Mouse (Mus musculus): Measurements from ENCODE around the gene Tmem270. TPM values are rescaled to one million over a fixed set of nuclear protein-coding genes. Genes with fewer than 3 reads are reported as not detected.

The Tmem270 gene
- total RNA-seq, 2 experiments from 2014 or later: not detected

DNA sequence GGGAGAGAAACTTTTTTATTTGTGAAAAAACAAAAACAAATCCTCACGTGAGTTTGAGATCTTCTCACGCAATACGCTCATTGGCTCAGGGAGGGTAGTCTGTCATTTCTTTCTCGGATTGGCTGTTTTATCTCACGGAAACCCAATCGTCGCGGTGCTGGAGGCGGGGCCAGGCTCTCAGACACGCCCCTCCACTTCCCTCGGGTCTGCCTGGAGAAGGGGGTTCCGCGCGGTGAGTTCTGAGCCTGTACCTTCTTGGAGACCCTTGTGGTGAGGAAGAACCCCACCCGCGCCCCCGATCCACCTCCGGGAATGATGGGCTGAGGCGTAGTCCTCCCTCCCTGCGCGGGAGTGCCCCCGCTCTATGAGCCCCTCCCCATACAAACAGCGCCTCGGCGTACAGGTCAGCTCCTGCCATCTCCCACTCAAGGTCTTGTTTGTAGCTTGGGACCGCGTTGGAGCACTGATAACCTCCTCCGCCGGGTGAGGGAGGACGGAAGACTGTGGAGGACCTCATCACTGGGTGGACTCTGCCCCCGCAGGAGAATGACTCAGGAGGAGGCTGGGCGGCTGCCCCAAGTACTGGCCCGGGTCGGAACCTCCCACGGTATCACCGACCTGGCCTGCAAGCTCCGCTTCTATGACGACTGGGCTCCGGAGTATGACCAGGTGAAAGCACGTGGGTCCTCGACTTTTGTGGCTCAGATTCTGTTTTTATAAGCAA lies 25.8 kb upstream of the Tmem270 start, which contains the start of gene Mettl27:
TSS of gene Mettl27 (plus strand) at position 190 of the 724 bp plus-strand sequence.
- DNase-seq (ENCODE audit: low spot score): peak; percentile 91

DNA sequence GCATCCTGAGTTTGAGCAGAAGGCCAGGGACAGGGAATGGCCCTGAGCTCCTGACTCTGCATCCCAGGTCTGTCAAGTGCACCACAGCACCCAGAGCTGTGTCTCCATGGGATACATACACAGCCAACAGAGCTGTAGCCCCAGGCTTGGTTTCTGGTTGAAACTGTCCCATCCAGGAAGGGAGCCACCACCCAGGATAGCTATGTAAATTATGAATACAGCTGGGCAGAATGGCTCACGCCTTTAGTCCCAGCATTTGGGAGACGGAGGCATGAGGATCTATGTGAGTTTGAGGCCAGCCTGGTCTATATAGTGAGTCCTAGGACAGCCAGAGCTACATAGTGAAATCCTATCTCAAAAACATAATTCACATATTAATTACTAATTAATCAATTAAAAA lies 23.5 kb upstream of the Tmem270 start:
- DNase-seq (ENCODE audit: low spot score): no peak

DNA sequence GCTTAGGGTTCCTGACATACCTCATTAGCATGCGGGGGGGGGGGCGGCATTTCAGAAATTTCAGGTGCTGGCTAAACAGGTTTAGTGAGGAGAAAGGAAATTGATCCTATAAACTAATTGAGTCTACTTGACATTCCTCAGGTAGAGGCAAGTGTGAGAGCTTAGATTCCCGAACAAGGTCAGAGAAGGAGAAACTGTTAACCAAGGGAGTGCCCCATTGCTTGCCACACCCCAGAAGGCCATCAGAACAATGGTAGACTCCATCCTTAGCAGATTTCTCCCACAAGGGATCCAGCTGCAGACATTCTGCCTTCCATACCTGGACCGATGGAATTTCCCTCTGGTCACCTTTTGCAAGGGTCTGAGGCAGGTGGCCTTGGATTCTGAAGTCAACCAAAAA lies 20.2 kb upstream of the Tmem270 start:
- no peak for DNase-seq (ENCODE audit: low spot score)

DNA sequence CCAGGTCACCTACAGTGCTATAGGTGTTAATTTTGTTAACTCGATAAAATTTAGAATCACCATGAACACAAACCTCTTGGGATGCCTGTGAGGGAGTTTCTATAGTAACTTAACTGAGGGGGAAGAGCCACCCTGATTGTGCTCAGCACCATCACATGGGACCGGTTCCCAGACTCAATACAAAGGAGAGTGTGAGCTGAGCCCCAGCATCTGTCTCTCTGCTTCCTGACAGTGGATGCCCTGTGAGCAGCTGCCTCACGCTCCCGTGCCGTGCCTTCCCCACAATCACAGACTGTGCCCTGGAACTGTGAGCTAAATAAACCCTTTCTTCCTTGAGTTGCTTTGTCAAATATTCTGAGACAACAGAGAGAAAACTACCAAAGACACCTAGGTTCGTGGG lies 16.6 kb upstream of the Tmem270 start:
- DNase-seq (ENCODE audit: low spot score): no peak

DNA sequence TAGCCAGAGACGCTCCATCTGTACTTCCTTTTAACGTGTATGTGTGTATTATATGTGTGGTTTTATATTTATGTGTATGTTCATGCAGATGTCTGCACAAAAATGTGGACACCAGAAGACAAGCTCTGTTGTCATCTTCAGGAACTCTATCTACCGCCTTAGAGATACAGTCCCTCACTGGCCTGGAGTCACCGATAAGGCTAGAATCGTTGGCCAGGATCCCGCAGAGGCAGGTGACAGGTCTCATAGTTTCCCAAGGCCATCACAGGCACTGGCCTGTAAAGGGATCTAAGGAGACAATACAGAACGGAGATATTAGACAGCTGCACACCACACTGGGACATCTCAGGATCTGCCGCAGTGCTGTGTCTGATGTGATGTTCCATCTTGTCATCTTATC lies 14.6 kb upstream of the Tmem270 start:
- DNase-seq (ENCODE audit: low spot score): no peak

DNA sequence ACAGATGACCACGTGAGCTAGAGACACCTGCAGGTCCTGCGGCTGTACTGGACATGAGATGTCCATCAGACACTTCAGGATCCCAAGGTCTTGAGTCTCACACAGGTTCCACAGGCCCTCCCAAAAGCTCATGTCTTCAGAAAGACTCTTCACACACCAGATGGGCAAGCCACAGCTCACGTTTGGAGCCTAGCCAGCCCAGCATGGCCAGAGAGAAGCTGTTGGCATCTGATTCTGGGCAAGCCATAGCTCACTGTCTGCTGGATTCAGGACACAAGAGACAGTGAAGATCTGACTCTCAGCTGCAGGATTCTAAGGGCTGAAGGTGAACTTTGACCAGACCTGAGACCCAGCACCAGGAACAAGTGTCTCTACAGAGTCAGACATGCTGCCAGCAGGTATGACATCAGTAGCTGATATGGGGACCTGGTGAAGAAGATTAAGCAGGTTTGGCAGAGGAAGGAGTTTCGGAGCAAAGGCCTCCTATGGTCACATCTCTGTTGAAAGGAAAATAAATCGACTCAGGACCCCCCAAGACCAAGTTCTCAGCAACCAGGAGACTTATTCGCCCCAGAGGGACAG lies 13.7 kb upstream of the Tmem270 start:
- DNase-seq (ENCODE audit: low spot score): no peak

DNA sequence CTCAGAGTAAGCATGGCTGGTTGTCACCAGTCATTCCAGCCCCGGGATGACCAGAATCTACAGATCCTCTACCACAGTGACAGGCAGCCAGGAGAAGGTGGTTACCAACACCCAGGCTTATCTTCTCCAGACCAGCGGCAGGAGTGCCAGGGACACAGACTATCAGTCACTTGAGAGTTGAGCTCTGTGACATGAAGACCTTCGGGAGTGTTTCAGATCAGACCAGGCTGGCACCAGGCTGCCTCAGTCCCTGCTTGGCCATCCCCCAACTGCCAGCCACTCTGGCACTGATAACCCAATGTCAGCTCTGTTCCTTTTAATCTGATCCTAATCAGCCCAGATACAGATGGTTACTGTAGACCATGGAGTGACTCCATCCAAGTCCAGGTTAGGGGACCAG lies 12.6 kb upstream of the Tmem270 start:
- no peak for DNase-seq (ENCODE audit: low spot score)

DNA sequence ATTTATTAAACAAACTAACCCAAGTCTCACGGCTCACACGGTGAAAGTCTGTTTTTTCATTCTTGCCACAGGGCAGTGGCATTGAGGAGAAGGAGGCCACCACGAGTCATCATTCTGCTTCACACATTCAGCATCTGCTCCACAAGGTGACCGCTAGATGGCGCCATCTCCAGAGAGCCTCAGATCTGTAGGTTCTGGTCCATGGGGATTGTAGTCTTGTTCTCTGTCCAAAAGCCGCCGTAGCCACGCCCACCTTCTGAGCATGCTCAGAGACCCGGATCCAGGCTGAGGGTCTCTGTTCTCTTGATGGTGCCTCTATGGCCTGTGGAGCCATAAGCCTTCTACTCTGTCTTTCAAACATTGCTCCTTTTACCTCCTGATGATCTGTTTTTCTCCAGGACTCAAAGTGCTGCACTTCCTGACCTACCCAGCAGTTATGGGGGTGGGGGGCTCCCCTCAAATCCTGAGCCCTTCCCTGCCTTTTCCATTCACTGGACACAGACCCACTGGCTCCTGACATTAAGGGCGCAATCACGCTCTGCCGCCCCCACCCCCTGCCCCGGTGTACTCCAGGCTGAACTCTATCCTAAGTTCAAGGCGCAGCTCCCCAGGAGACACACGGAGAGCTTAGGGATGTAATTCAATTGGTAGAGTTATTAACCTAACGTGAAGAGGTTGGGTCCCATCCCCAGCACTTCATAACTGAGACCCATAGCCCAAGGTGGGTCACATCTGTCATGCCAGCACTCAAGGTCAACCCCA lies 11.7 kb upstream of the Tmem270 start:
- DNase-seq (ENCODE audit: low spot score): peak; percentile 52

DNA sequence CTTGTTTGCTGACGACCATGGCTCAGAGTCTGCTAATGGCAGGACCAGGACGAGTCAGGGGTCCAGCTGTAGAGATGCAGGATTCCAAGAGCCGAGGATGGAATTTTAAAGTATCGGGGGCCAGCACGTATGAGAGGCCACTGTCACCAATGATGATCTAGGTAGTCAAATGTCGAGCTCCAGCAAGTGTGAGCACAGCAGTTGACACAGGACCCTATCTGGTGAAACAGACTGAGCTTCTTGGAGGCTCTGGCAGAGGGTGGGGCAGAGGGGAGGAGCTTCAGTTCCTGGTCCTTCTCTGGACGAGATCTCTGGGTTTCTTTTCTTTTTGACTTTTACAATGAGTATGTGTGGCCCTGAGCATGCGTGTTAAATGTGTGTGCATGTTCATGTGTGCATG lies 8.8 kb upstream of the Tmem270 start, which contains the start of gene Cldn13:
TSS of gene Cldn13 (minus strand) at position 216 of the 400 bp plus-strand sequence.
- no peak for DNase-seq (ENCODE audit: low spot score)

DNA sequence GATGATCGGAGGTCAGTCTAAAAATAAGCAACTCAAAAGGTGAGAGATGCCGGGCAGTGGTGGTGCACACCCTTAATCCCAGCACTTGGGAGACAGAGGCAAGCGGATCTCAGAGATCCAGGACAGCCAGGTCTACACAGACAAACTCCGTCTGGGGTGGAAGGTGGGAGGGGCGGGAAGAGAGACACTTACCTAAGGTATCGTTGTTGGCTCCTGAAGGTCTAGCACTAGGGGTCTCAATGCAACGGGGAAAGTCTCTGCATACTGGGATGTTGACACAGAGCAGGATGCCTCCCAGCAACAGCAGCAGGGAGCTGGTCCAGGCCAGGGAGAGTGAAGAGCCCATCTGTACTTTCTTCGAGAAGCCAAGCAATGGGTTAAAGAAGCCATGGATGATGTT lies 8.0 kb upstream of the Tmem270 start:
- no peak for DNase-seq (ENCODE audit: low spot score)

DNA sequence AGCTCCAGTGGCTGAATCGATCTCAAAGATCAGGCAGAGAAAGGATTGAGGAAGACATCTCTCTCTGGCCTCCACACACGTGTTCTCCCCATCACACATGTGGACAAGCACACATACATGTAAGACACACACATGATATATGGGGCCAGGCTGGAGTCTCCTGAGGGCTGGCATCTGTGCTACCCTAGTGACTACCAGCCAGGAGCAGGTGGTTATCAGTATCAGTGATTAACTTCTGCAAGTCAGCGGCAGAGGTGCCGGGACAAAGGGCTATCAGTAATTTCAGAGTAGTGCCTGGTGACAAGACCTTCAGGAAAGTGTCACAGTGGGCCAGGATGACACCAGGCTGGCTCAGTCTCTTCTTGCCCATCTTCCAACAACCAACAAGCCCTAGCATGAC lies 7.2 kb upstream of the Tmem270 start:
- no peak for DNase-seq (ENCODE audit: low spot score)

DNA sequence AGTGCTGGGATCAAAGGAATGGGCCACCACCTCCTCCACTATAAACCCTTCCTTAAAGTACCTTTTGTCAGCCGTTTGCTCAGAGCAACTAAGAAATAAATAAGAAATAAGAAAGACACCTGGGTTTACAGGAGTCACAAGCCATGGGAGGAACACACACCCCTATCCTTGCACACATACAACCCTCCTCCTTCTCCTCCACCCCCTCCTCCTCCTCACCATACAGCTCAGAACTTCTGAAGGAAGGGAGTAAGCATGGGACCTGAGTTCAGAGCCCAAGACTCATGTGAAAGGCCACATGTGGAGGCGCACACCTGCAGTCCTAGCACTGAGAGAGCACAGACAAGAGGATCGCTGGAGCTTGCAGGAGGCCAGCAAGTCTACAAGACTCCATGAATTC lies 6.8 kb upstream of the Tmem270 start:
- no peak for DNase-seq (ENCODE audit: low spot score)

DNA sequence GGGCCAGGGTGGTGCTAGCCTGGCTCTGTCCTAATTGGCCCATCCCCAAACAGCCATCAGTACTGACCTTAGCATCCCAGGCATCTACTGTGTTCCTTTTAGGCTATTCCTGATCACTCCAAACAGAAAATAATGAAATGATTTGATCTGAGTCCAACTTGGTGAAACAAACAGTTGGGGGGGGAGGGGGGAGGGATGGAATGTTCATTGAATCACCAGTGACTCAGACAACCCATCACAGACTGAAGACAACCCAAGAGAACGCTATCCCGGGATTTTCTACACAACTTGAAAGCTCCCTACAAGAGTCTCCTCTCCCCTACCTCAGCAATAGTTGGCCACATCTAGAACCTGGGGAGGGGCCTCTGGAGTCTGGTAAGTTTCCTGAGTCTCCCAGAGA lies 5.4 kb upstream of the Tmem270 start:
- DNase-seq (ENCODE audit: low spot score): no peak

DNA sequence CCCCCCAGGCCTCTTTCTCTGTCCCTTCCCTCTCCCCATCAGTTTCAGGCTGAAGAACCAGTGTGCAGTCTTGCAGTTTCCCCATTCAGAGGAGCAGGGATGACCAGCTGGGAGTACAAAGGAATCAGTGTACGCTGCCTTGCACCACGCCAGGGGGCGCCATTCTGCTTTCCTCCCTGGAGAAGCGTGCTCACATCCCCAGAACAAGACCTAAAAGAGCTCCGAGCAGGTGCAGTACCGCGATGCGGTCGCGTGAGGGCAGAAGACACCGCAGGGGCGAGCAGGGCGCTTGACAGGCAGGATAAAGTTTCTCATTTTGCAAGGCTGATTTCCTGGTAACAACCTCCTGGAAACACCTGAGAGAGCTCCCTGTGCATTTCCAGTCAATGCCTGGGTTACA lies 602 bp upstream of the Tmem270 start:
- DNase-seq (ENCODE audit: low spot score): peak; percentile 91

DNA sequence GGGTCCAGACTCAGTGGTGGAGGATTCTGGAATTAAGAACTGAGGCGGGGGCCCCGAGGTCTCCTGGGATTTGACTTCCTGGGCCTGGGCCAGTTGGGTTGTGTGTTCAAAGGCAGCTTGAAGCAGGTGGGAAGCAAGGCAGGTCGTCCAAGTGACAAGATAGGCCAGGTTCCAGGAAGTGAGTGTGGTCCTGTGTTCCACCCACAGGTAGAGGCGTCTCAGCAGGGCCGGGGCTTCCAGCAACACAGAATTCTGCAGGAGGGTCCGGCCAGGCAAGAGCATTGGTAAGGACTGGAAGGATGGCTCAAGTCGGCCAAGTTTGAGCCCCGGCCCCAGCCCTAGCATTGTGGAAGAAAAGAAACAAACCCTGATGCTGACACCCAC lies 4.9 kb downstream of the Tmem270 start:
- no peak for DNase-seq (ENCODE audit: low spot score)

DNA sequence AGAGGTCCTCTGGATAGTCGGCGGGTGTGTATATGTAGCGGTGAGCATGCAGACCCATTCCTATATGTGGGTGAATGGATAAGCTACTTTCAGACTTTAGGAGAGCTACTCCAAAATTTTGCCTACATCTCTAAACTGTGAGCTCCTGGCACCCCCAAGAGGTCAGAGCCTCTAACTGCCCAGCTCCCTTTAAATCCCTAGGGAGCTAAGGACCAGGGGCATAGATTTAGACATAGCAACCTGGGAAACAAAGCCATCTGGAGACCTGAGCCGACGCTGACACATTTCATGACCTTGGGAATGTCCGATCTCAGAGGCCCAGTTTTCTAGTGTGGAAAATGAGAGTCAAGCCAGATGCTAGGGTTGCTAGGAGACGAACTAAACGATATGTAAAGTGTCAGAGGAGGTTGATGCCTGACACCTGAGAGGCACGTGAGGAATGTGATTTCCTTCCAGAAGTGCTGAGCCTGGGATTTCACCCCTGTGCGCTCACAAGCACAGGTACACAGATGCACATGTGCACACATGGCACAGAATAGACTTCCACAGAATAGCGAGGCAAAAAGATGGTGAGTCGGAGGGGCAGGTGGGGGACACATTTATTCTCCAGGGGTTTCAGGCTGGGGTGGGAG lies 5.4 kb downstream of the Tmem270 start:
- peak; percentile 30 for DNase-seq (ENCODE audit: low spot score)

DNA sequence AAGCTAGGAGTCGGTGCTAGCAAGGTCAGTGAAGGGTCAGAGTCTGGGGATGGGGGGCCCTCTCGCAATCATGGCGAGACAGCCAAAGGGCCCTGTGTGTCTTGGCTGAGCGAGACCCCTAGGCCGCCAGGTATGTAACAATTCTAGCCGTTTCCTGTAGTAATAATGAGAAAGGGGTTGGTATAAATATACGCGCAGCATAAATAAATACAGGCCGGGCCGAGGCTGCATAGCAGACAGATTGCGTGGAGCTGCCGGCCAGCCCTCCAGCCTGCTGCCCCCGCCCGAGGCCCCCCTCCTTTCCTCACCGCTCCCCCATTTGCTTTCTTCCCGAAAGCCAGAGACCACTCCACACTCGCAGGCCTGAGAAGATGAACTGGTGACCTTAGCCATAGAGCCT lies 8.9 kb downstream of the Tmem270 start:
- no peak for DNase-seq (ENCODE audit: low spot score)

DNA sequence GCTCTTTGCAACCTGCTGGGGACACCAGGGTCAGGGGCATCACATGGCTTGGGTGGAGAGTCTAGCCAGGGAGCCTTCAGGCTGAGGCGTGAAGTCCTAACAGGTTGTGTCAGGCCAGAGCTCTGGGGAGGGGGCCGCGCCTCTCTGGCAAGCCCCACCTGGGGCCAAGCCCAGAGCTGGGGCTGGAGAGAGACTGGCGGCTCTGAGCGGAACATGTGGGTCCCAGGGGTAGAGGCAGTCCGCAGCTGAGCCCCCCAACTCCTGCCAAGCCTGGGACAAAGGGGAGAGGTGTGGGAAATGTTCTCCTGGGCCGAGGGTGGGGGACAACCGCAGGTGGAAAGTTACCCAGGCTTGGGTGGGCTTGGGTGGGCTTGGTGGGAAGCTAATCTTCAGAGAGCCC lies 9.6 kb downstream of the Tmem270 start:
- no peak for DNase-seq (ENCODE audit: low spot score)

DNA sequence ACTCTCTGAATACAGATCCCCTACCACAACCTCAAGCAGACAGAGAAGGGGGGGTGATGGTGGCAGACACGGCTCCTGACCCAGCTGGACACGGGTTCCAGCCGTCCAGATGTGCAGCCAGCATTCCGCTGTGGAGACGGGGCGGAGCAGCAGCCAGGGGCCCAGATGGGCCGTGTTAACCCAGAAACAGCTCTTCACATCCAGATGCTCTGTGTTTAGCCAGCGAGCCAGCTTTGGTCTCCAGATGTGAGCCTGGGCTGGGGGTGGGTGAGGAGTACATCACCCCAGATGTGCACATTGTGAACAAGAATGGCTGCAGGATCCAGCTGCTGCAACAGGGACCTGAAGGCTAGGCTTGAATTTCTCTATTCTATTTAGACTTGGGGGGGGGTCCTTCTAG lies 11.2 kb downstream of the Tmem270 start:
- DNase-seq (ENCODE audit: low spot score): peak; percentile 46

DNA sequence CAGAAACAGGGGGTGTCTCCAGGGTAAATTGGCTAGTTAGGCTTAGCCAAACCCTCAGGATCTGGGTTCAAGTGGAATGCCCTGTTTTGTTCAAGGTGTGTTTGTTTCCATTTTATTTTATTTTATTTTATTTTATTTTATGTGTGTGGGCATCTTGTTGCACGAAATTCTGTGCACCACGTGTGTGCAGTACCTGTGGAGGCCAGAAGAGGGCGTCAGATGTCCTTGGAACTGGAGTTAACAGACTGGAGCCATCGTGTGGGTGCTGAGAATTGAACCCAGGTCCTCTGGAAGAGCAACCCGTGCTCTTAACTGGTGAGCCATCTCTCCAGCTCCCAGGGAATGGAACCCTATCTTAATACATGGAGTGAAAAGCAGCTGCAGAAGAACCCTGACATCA lies 13.8 kb downstream of the Tmem270 start:
- DNase-seq (ENCODE audit: low spot score): no peak

DNA sequence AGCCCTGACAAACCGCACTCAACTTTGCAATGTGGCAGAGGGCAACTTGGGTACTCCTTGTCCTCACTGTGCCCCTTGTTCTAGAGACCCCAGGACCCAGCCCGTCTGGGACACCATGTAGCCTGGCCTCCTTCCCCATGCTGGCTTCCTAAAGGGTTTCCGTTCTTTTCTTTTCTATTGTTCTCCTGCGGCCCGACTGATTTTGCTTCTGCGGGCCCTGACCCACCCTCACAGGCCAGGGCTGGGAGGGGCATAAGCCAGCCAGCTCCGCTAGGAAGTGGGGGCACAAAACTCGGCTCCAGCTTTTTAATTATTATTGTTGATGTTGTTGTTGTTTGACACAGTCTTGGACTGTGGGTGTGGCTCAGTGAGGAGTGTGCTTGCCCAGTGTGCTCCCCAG lies 15.0 kb downstream of the Tmem270 start:
- DNase-seq (ENCODE audit: low spot score): no peak

DNA sequence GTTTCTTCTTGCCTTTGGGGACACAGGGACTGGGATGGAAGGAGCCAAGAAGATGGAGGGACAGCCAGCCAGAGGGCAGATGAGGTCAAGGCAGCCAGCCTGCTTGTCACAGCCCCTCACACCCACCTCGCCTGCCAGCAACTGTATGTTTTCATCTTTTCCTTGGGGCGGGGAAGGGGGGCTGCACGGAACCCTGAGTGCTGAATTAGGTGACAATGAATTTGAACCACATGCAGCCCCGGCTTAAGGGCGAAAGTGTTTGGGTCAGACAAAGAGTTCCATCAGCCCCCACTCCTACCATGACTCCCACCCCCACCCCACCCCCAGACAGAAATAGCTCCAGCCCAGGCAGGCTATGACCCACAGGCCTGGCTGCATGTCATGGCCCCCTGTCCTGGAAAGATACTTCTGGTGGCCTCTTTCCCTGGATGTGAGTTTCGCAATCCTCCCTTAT lies 15.9 kb downstream of the Tmem270 start:
- DNase-seq (ENCODE audit: low spot score): no peak

All from gastrocnemius, adult 18-20 months (tissue).